ENCODE assay signal across 23 mouse cellular contexts in genomic region chrX:17608763-17609162, GRCm38 (mm10). TPM values are rescaled to one million over a fixed set of nuclear protein-coding genes. Genes with fewer than 3 reads are reported as not detected.
DNase-seq lines count a peak whose midpoint lies in the region; ATAC-seq and TF ChIP-seq lines count a peak whose summit lies in the region.
"Had no signal": no experiment of that assay in that cellular context is flagged by ENCODE, and none has a peak within 500 bp of the region (broad histone marks: within the 10 kb centered on the region; RNA-seq: fewer than 3 reads in every experiment).

No protein-coding gene starts in this region.

- H3K4me2 ChIP-seq in stomach, postnatal 0 days (replicated peaks; ENCODE audit: low read depth) = no peak overlapping the region
- H3K4me2 ChIP-seq: forebrain, embryonic 13.5 days; heart, embryonic 11.5 days; hindbrain, embryonic 13.5 days had no signal

- H3K9ac ChIP-seq in stomach, postnatal 0 days (ENCODE audit: low read length) = no peak overlapping the region
- H3K9ac ChIP-seq: forebrain, embryonic 13.5 days; hindbrain, embryonic 13.5 days had no signal

- no peaks in the 10 kb centered on the region for H3K9me3 ChIP-seq in stomach, postnatal 0 days (ENCODE audit: control insufficient read depth, low read length)
- H3K9me3 ChIP-seq: forebrain, embryonic 10.5 days; forebrain, embryonic 13.5 days; hindbrain, embryonic 13.5 days had no signal

- no peaks in the 10 kb centered on the region for H3K27me3 ChIP-seq in stomach, postnatal 0 days (ENCODE audit: control insufficient read depth, insufficient read depth, low read length)
- H3K27me3 ChIP-seq: forebrain, embryonic 13.5 days; hindbrain, embryonic 13.5 days had no signal

- ATAC-seq in monocyte, adult 5-6 weeks (replicated peaks; ENCODE audit: insufficient number of reproducible peaks, low FRiP score, low TSS enrichment, poor library complexity, severe bottlenecking) = peak; percentile 76; the same call in 1 of the 2 replicates
- ATAC-seq in stomach, postnatal 0 days (ENCODE audit: low FRiP score, low TSS enrichment) = no peak
- ATAC-seq: activated CD4-positive, CD25-positive, alpha-beta regulatory T cell, adult 4 months; forebrain, embryonic 13.5 days; forebrain, embryonic 16.5 days; hindbrain, embryonic 16.5 days had no signal

- H3K27ac ChIP-seq in bone marrow macrophage, adult 2 months (ENCODE audit: insufficient read depth, low read depth, low read length) = peak overlapping the region; percentile 70
- peak overlapping the region; percentile 27 for H3K27ac ChIP-seq in macrophage
- no peak overlapping the region for H3K27ac ChIP-seq in stomach, postnatal 0 days (replicated peaks)
- no peak overlapping the region for H3K27ac ChIP-seq in left cerebral cortex, adult 2 months
- H3K27ac ChIP-seq: forebrain, embryonic 10.5 days; forebrain, embryonic 13.5 days; hindbrain, embryonic 13.5 days had no signal

- WGBS in macrophage (ENCODE audit: missing documents) = 23% methylated on average over 1 of the region's 1 CpGs
- WGBS in stomach, postnatal 0 days = 56% methylated on average over 1 of the region's 1 CpGs

- no peaks in the 10 kb centered on the region for H3K79me2 ChIP-seq in macrophage (ENCODE audit: inconsistent target)

- TF ChIP-seq EP300 in stomach, postnatal 0 days (optimal IDR thresholded peaks at IDR 0.05) = no peak

- no peak for TF ChIP-seq POLR2A in bone marrow macrophage, adult 2 months (IDR thresholded peaks at IDR 0.05; ENCODE audit: borderline replicate concordance, low read depth, low read length)

- H3K4me3 ChIP-seq in bone marrow macrophage, adult 2 months (ENCODE audit: insufficient read depth, low read length) = no peak overlapping the region
- H3K4me3 ChIP-seq in macrophage (ENCODE audit: inconsistent target) = no peak overlapping the region
- no peak overlapping the region for H3K4me3 ChIP-seq in stomach, postnatal 0 days (ENCODE audit: low read depth, low read length)
- no peak overlapping the region for H3K4me3 ChIP-seq in left cerebral cortex, adult 2 months
- H3K4me3 ChIP-seq: forebrain, embryonic 10.5 days; forebrain, embryonic 13.5 days; hindbrain, embryonic 13.5 days had no signal

- H3K4me1 ChIP-seq in bone marrow macrophage, adult 2 months (ENCODE audit: control insufficient read depth, insufficient read depth, low read length) = peaks cover 8% of the 10 kb centered on the region
- H3K4me1 ChIP-seq in stomach, postnatal 0 days (replicated peaks; ENCODE audit: control insufficient read depth, insufficient read depth) = no peaks in the 10 kb centered on the region
- H3K4me1 ChIP-seq: forebrain, embryonic 10.5 days; forebrain, embryonic 13.5 days; hindbrain, embryonic 13.5 days had no signal

- TF ChIP-seq CTCF in bone marrow macrophage, adult 2 months (IDR thresholded peaks at IDR 0.05; ENCODE audit: low read depth, low read length) = no peak
- TF ChIP-seq CTCF in stomach, postnatal 0 days (IDR thresholded peaks at IDR 0.05; ENCODE audit: low read depth) = no peak
- TF ChIP-seq CTCF in left cerebral cortex, adult 2 months (IDR thresholded peaks at IDR 0.05) = no peak

- peak; percentile 7 for DNase-seq in layer of hippocampus, adult 9-11 months
- no peak for DNase-seq in layer of hippocampus, adult 11-12 months (ENCODE audit: low spot score)
- DNase-seq in stomach, postnatal 0 days (ENCODE audit: low spot score) = no peak
- no peak for DNase-seq in left cerebral cortex, adult 2 months (ENCODE audit: extremely low spot score in 1 of 2, low spot score in 2 of 2)
- DNase-seq: adrenal gland, adult 8-10 months; adrenal gland, postnatal 36 days; cerebellum, adult 11 months; cerebellum, adult 2 months; cerebellum, postnatal 10 days; cerebellum, postnatal 36 days; gastrocnemius, postnatal 10 days; gastrocnemius, postnatal 36 days; heart, adult 11 months had no signal

- intact Hi-C loops in left cerebral cortex, adult 2 months (cut with DNase I) = no loop called here

- H3K36me3 ChIP-seq in macrophage (ENCODE audit: inconsistent target) = no peaks in the 10 kb centered on the region
- no peaks in the 10 kb centered on the region for H3K36me3 ChIP-seq in stomach, postnatal 0 days (ENCODE audit: control insufficient read depth, insufficient read depth, low read length)
- H3K36me3 ChIP-seq: forebrain, embryonic 10.5 days; hindbrain, embryonic 13.5 days had no signal

RNA-seq across cellular contexts. Expression of gene Fundc1, which starts 36.6 kb away (rescaled TPM):
- polyA plus RNA-seq in bone marrow macrophage, adult 2 months (2012; ENCODE audit: insufficient read depth, insufficient read length, missing spikeins) = 57.5 and 60.2 TPM in 2 replicates
- total RNA-seq in macrophage (2018; cell fraction: chromatin; rRNA removed) = 10 to 100 TPM in 13 of 26 experiments, 1 to 10 TPM in 13; 2.4 to 22.2 (median 9.8) TPM
- total RNA-seq in macrophage (2018; cell fraction: cytosol; rRNA removed) = 10 to 100 TPM; 22.7 to 43.9 (median 35.1) TPM
- 10 to 100 TPM in 21 of 26 experiments, 1 to 10 TPM in 5; 8.0 to 33.4 (median 14.3) TPM for total RNA-seq in macrophage (2018; cell fraction: nucleus; rRNA removed)
- polyA plus RNA-seq in macrophage (2018) = 34.3 to 50.5 TPM (median 43.6 TPM) in 3 replicates
- 28.7 to 39.1 TPM (median 37.4 TPM) in 3 replicates for total RNA-seq in monocyte, adult 5-6 weeks (2017)
- polyA plus RNA-seq in stomach, postnatal 0 days (2015; fragmentation: Nextera tagmentation; extraction: Ambion mirVana) = 37.4 and 39.5 TPM in 2 replicates
- total RNA-seq in left cerebral cortex, adult 2 months (2021) = 10 to 100 TPM; 39.6 to 44.7 TPM

Comparison
In these comparisons a context has a peak if more than half of its experiments do, and no peak if none do; other contexts are left out.
1. H3K27ac ChIP-seq: peak in bone marrow macrophage, adult 2 months (single experiment) and macrophage (single experiment); none in stomach, postnatal 0 days (single experiment) and left cerebral cortex, adult 2 months (single experiment).